Mouse (Mus musculus) G1E (cell line): ENCODE measurements around the gene Ddx39b.

Experiments
- CTCF ChIP-seq: IDR thresholded peaks from 2 replicates; pipeline ENCODE4 v1.5.1; 2012; ENCODE audit warnings: low read depth, low read length, inconsistent platforms, mixed read lengths
- GATA1 ChIP-seq: IDR thresholded peaks from 2 replicates; pipeline ENCODE4 v1.6.1; 2012; ENCODE audit warnings: borderline replicate concordance, low read length, inconsistent platforms, mixed read lengths

- TF ChIP-seq CTCF (no peak), GATA1 (no peak)
Observed at GRCm38 (mm10) chr17:35253293-35254093, 11.9 kb downstream of the Ddx39b start.
